Mouse (Mus musculus) cerebellum, adult 2 months (tissue): ENCODE data around the gene Ltbp3. TPM values are rescaled to one million over a fixed set of nuclear protein-coding genes. Genes with fewer than 3 reads are reported as not detected.
"Not testable (repeated sequence)": the region's sequence is repeated elsewhere in the genome, so short reads cannot be mapped to it uniquely, and the experiment has no call there.

Experiments used
- DNase-seq, 2 experiments: peaks; one replicate each; pipeline ENCODE4 v3.0.0; 2021
- H3K27ac ChIP-seq: fragments of 200-500 bp; 2 replicates; pipeline ENCODE4 v1.5.1; 2012; ENCODE audit warnings: low read length, control low read depth, inconsistent platforms; ENCODE audit not compliant: insufficient read depth
- H3K27me3 ChIP-seq: fragments of 200-500 bp; 2 replicates; pipeline ENCODE4 v1.6.1; 2012; ENCODE audit warnings: inconsistent platforms, mild to moderate bottlenecking, low read length, moderate library complexity; ENCODE audit not compliant: control insufficient read depth, insufficient read depth
- H3K4me1 ChIP-seq: fragments of 200-500 bp; 2 replicates; pipeline ENCODE4 v1.6.1; 2011; ENCODE audit warnings: low read length; ENCODE audit not compliant: control insufficient read depth, insufficient read depth
- H3K4me3 ChIP-seq: fragments of 200-500 bp; replicated peaks from 2 replicates; pipeline ENCODE3; 2011; ENCODE audit warnings: mild to moderate bottlenecking, low read depth, low read length, control low read depth; ENCODE audit not compliant: insufficient read depth
- CTCF ChIP-seq: fragments of 200-500 bp; IDR thresholded peaks from 2 replicates; pipeline ENCODE4 v1.5.1; 2011; ENCODE audit warnings: low read depth, mild to moderate bottlenecking, control low read depth, low read length, moderate library complexity, borderline replicate concordance; ENCODE audit not compliant: insufficient read depth
- POLR2A ChIP-seq: fragments of 200-500 bp; IDR thresholded peaks from 2 replicates; pipeline ENCODE4 v1.6.1; 2011; ENCODE audit warnings: low read length, control low read depth, borderline replicate concordance; ENCODE audit not compliant: insufficient read depth
- WGBS: fragments of 180-500 bp; shearing (Covaris S2); methylation state at CpG from one replicate; pipeline ENCODE4 v1.1.7; 2018; 5-methylcytosine and 5-hydroxymethylcytosine counted together
- polyA plus RNA-seq: library from polyadenylated mRNA; depleted of rRNA; stranded (reverse); fragments of >200 nt; gene quantifications from 2 replicates; pipeline ENCODE4 v1.2.3, GENCODE M21; 2012

Gene Ltbp3
- polyA plus RNA-seq, 1 experiment: 165 TPM

GRCm38 (mm10) chr19:5789066-5789465 is 48.4 kb downstream of the Ltbp3 start:
- Histone ChIP-seq H3K27ac (no peak overlapping the region), H3K4me3 (no peak overlapping the region), H3K4me1 (peaks cover 11% of the 10 kb centered on the region), H3K27me3 (no peaks in the 10 kb centered on the region)
- TF ChIP-seq CTCF (no peak), POLR2A (no peak)
- WGBS: 47% methylated on average over 5 of the region's 5 CpGs
- DNase-seq: no peak

GRCm38 (mm10) chr19:5791329-5791728 is 50.6 kb downstream of the Ltbp3 start:
- no peaks in the 10 kb centered on the region for H3K27me3 ChIP-seq
- H3K4me1 ChIP-seq: peaks cover 22% of the 10 kb centered on the region
- peak; percentile 18; the same call in 1 of the 2 replicates for TF ChIP-seq CTCF
- TF ChIP-seq POLR2A: no peak
- peak in 1 of 2 experiments; percentile 18 for DNase-seq
- no peak overlapping the region for H3K4me3 ChIP-seq
- 71% methylated on average over 4 of the region's 4 CpGs for WGBS
- no peak overlapping the region for H3K27ac ChIP-seq

GRCm38 (mm10) chr19:5793116-5793515 is 52.4 kb downstream of the Ltbp3 start:
- 5% methylated on average over 2 of the region's 2 CpGs for WGBS
- TF ChIP-seq CTCF: peak; percentile 96
- TF ChIP-seq POLR2A: no peak
- no peak overlapping the region for H3K27ac ChIP-seq
- peaks cover 18% of the 10 kb centered on the region for H3K4me1 ChIP-seq
- no peak overlapping the region for H3K4me3 ChIP-seq
- H3K27me3 ChIP-seq: no peaks in the 10 kb centered on the region
- DNase-seq: peak; percentile 73 to 76

GRCm38 (mm10) chr19:5793917-5794770 is 53.4 kb downstream of the Ltbp3 start:
- WGBS: 6% methylated on average over 7 of the region's 7 CpGs
- H3K27me3 ChIP-seq: not testable (repeated sequence)
- H3K4me3 ChIP-seq: peak overlapping the region; percentile 16
- peak; percentile 32 to 47 for DNase-seq
- peak overlapping the region; percentile 78 for H3K27ac ChIP-seq
- peaks cover 12% of the 10 kb centered on the region for H3K4me1 ChIP-seq

- DNase-seq: peak; percentile 33 to 47
- peak overlapping the region; percentile 67 for H3K27ac ChIP-seq
These were observed 54.3 kb downstream of the Ltbp3 start for GRCm38 (mm10) chr19:5794771-5795576.

GRCm38 (mm10) chr19:5795668-5796572 is 55.2 kb downstream of the Ltbp3 start:
- WGBS: 3% methylated on average over 11 of the region's 11 CpGs
- peak overlapping the region; percentile 83 for H3K4me3 ChIP-seq
- peaks cover 12% of the 10 kb centered on the region for H3K4me1 ChIP-seq
- DNase-seq: peak in 1 of 2 experiments; percentile 46
- peak overlapping the region; percentile 7; the same call in 1 of the 2 replicates for H3K27ac ChIP-seq
- TF ChIP-seq POLR2A (no peak; the same call in 1 of the 2 replicates), CTCF (no peak)
- no peaks in the 10 kb centered on the region for H3K27me3 ChIP-seq

More at GRCm38 (mm10) chr19:5794771-5795576, 54.3 kb downstream of the Ltbp3 start:
- WGBS: 4% methylated on average over 5 of the region's 5 CpGs
- H3K27me3 ChIP-seq: no peaks in the 10 kb centered on the region
- peaks cover 12% of the 10 kb centered on the region for H3K4me1 ChIP-seq
- peak overlapping the region; percentile 43 for H3K4me3 ChIP-seq
- TF ChIP-seq CTCF (no peak), POLR2A (no peak)

- Histone ChIP-seq H3K4me1 (peaks cover 12% of the 10 kb centered on the region), H3K4me3 (peak overlapping the region; percentile 83), H3K27ac (peak overlapping the region; percentile 53; the same call in 1 of the 2 replicates), H3K27me3 (no peaks in the 10 kb centered on the region)
- TF ChIP-seq CTCF: no peak
- no peak; the same call in 1 of the 2 replicates for TF ChIP-seq POLR2A
- WGBS: 2% methylated on average over 7 of the region's 7 CpGs
- peak in 1 of 2 experiments; percentile 36 for DNase-seq
These were observed 55.9 kb downstream of the Ltbp3 start for GRCm38 (mm10) chr19:5796573-5797111.
